Mouse (Mus musculus): Measurements from ENCODE around the gene Siglece. TPM values are rescaled to one million over a fixed set of nuclear protein-coding genes. Genes with fewer than 3 reads are reported as not detected.
A peak's percentile ranks its signal among the peaks of the same experiment; 100 is the strongest.
"Not testable (repeated sequence)": the region's sequence is repeated elsewhere in the genome, so short reads cannot be mapped to it uniquely, and the experiment has no call there.

Gene Siglece
- polyA plus RNA-seq, 1 experiment from 2014 or later, result 0.15 TPM

GRCm38 (mm10) chr7:43671064-43671808 is 11.3 kb upstream of the Siglece start:
- Histone ChIP-seq H3K27me3 (ENCODE audit: control insufficient read depth, insufficient read depth, low read length) (no peaks in the 10 kb centered on the region), H3K4me1 (ENCODE audit: control insufficient read depth, insufficient read depth, low read length) (0 out of 2 replicates have a peak, but pooled peaks cover 6% of the 10 kb centered on the region), H3K27ac (ENCODE audit: low read depth, low read length) (no peak overlapping the region), H3K4me3 (ENCODE audit: low read depth, low read length) (peak overlapping the region; percentile 55), H3K36me3 (ENCODE audit: control insufficient read depth, insufficient read depth, low read length) (peaks cover 13% of the 10 kb centered on the region; the same call in 1 of the 2 replicates), H3K9ac (replicated peaks; ENCODE audit: low read depth, low read length) (no peak overlapping the region), H3K4me2 (ENCODE audit: low read depth, low read length) (peak overlapping the region; percentile 60), H3K9me3 (ENCODE audit: control insufficient read depth, low read length) (no peaks in the 10 kb centered on the region)
- WGBS, result 70% methylated on average over 11 of the region's 11 CpGs
- ATAC-seq (ENCODE audit: low read depth), result peak; percentile 57

- no peaks in the 10 kb centered on the region for H3K27me3 ChIP-seq (ENCODE audit: control insufficient read depth, insufficient read depth, low read length)
- H3K4me2 ChIP-seq (ENCODE audit: low read depth, low read length), result no peak overlapping the region
- 18% methylated on average over 3 of the region's 3 CpGs for WGBS
- H3K4me1 ChIP-seq (ENCODE audit: control insufficient read depth, insufficient read depth, low read length), result 0 out of 2 replicates have a peak, but pooled peaks cover 6% of the 10 kb centered on the region
- no peaks in the 10 kb centered on the region for H3K9me3 ChIP-seq (ENCODE audit: control insufficient read depth, low read length)
- no peaks in the 10 kb centered on the region for H3K36me3 ChIP-seq (ENCODE audit: control insufficient read depth, insufficient read depth, low read length)
- H3K4me3 ChIP-seq (ENCODE audit: low read depth, low read length), result no peak overlapping the region
- H3K9ac ChIP-seq (replicated peaks; ENCODE audit: low read depth, low read length), result no peak overlapping the region
- ATAC-seq (ENCODE audit: low read depth), result no peak
- no peak overlapping the region for H3K27ac ChIP-seq (ENCODE audit: low read depth, low read length)
Measured at GRCm38 (mm10) chr7:43668582-43668981, 8.6 kb upstream of the Siglece start.

- not testable (repeated sequence) for H3K9me3 ChIP-seq (ENCODE audit: control insufficient read depth, low read length); H3K36me3 ChIP-seq (ENCODE audit: control insufficient read depth, insufficient read depth, low read length); H3K9ac ChIP-seq (replicated peaks; ENCODE audit: low read depth, low read length); H3K4me2 ChIP-seq (ENCODE audit: low read depth, low read length); H3K27me3 ChIP-seq (ENCODE audit: control insufficient read depth, insufficient read depth, low read length); H3K4me1 ChIP-seq (ENCODE audit: control insufficient read depth, insufficient read depth, low read length); ATAC-seq (ENCODE audit: low read depth); H3K27ac ChIP-seq (ENCODE audit: low read depth, low read length); H3K4me3 ChIP-seq (ENCODE audit: low read depth, low read length)
- WGBS, result 88% methylated on average over 4 of the region's 4 CpGs
Measured at GRCm38 (mm10) chr7:43667221-43667620, 7.3 kb upstream of the Siglece start.

GRCm38 (mm10) chr7:43662804-43663203 is 2.8 kb upstream of the Siglece start:
- ATAC-seq (ENCODE audit: low read depth), result no peak
- Histone ChIP-seq H3K9me3 (ENCODE audit: control insufficient read depth, low read length) (no peaks in the 10 kb centered on the region), H3K4me2 (ENCODE audit: low read depth, low read length) (no peak overlapping the region), H3K27ac (ENCODE audit: low read depth, low read length) (no peak overlapping the region), H3K27me3 (ENCODE audit: control insufficient read depth, insufficient read depth, low read length) (no peaks in the 10 kb centered on the region), H3K36me3 (ENCODE audit: control insufficient read depth, insufficient read depth, low read length) (no peaks in the 10 kb centered on the region), H3K9ac (replicated peaks; ENCODE audit: low read depth, low read length) (no peak overlapping the region), H3K4me1 (ENCODE audit: control insufficient read depth, insufficient read depth, low read length) (no peaks in the 10 kb centered on the region), H3K4me3 (ENCODE audit: low read depth, low read length) (no peak overlapping the region)
- 93% methylated on average over 1 of the region's 1 CpGs for WGBS

DNA sequence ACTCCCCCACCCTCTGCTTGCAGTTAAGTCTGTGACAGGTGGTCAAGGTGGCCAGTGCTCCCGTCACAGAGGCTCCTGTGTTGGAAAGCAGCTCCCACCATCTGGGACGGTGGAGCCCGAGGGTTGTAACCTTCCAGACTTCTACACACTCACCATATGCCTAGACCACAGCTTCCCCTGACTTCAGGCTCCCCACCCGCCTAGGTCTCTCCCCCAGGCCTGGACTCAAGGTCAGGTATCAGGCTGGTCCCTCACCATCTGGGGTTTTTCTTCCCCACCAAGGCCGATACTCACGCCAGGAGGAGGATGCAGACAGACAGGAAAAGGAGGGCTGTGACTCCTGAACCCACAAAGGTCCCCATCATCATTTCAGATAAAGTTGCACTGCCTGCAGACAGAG is 3.7 kb downstream of the Siglece start:
- ATAC-seq (ENCODE audit: low read depth), result no peak
- Histone ChIP-seq H3K4me2 (ENCODE audit: low read depth, low read length) (no peak overlapping the region), H3K27ac (ENCODE audit: low read depth, low read length) (no peak overlapping the region), H3K36me3 (ENCODE audit: control insufficient read depth, insufficient read depth, low read length) (no peaks in the 10 kb centered on the region), H3K4me1 (ENCODE audit: control insufficient read depth, insufficient read depth, low read length) (no peaks in the 10 kb centered on the region), H3K4me3 (ENCODE audit: low read depth, low read length) (no peak overlapping the region), H3K9me3 (ENCODE audit: control insufficient read depth, low read length) (no peaks in the 10 kb centered on the region), H3K27me3 (ENCODE audit: control insufficient read depth, insufficient read depth, low read length) (no peaks in the 10 kb centered on the region), H3K9ac (replicated peaks; ENCODE audit: low read depth, low read length) (no peak overlapping the region)
- WGBS, result 85% methylated on average over 6 of the region's 6 CpGs

- no peak overlapping the region for H3K27ac ChIP-seq (ENCODE audit: low read depth, low read length)
- H3K36me3 ChIP-seq (ENCODE audit: control insufficient read depth, insufficient read depth, low read length), result no peaks in the 10 kb centered on the region
- ATAC-seq (ENCODE audit: low read depth), result no peak
- H3K4me2 ChIP-seq (ENCODE audit: low read depth, low read length), result no peak overlapping the region
- 85% methylated on average over 3 of the region's 3 CpGs for WGBS
- H3K4me3 ChIP-seq (ENCODE audit: low read depth, low read length), result no peak overlapping the region
- H3K27me3 ChIP-seq (ENCODE audit: control insufficient read depth, insufficient read depth, low read length), result no peaks in the 10 kb centered on the region
- H3K9me3 ChIP-seq (ENCODE audit: control insufficient read depth, low read length), result no peaks in the 10 kb centered on the region
- H3K4me1 ChIP-seq (ENCODE audit: control insufficient read depth, insufficient read depth, low read length), result no peaks in the 10 kb centered on the region
- H3K9ac ChIP-seq (replicated peaks; ENCODE audit: low read depth, low read length), result no peak overlapping the region
Measured at GRCm38 (mm10) chr7:43654519-43654918, 5.4 kb downstream of the Siglece start.

DNA sequence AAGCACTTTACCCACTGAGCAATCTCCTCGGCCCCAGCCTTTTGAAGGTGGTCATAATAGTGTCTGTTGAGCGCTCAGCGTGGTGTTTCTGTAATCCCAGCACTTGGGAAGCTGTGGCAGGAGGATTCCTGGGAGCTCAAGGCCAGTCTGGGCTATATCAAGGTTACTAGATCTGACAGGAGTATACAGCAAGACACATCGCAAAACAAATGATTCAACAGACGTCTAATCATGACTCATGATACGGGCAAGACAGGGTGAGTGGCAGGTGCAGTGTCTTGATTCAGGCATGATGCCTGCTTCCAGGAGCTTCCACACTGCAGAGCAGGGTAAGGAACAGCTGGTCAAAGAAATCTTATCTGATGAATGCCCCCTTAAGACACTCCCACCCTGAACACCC is 7.3 kb downstream of the Siglece start:
- Histone ChIP-seq H3K27ac (ENCODE audit: low read depth, low read length) (no peak overlapping the region), H3K4me3 (ENCODE audit: low read depth, low read length) (no peak overlapping the region), H3K4me1 (ENCODE audit: control insufficient read depth, insufficient read depth, low read length) (no peaks in the 10 kb centered on the region), H3K36me3 (ENCODE audit: control insufficient read depth, insufficient read depth, low read length) (no peaks in the 10 kb centered on the region), H3K27me3 (ENCODE audit: control insufficient read depth, insufficient read depth, low read length) (no peaks in the 10 kb centered on the region), H3K9me3 (ENCODE audit: control insufficient read depth, low read length) (no peaks in the 10 kb centered on the region), H3K9ac (replicated peaks; ENCODE audit: low read depth, low read length) (no peak overlapping the region), H3K4me2 (ENCODE audit: low read depth, low read length) (no peak overlapping the region)
- no peak for ATAC-seq (ENCODE audit: low read depth)
- WGBS, result 90% methylated on average over 6 of the region's 6 CpGs

- Histone ChIP-seq H3K27me3 (ENCODE audit: control insufficient read depth, insufficient read depth, low read length) (no peaks in the 10 kb centered on the region), H3K36me3 (ENCODE audit: control insufficient read depth, insufficient read depth, low read length) (no peaks in the 10 kb centered on the region), H3K4me2 (ENCODE audit: low read depth, low read length) (no peak overlapping the region), H3K27ac (ENCODE audit: low read depth, low read length) (no peak overlapping the region), H3K9me3 (ENCODE audit: control insufficient read depth, low read length) (no peaks in the 10 kb centered on the region), H3K4me3 (ENCODE audit: low read depth, low read length) (no peak overlapping the region), H3K4me1 (ENCODE audit: control insufficient read depth, insufficient read depth, low read length) (no peaks in the 10 kb centered on the region), H3K9ac (replicated peaks; ENCODE audit: low read depth, low read length) (no peak overlapping the region)
- 85% methylated on average over 17 of the region's 17 CpGs for WGBS
- no peak for ATAC-seq (ENCODE audit: low read depth)
Measured at GRCm38 (mm10) chr7:43643046-43643652, 16.8 kb downstream of the Siglece start.

- Histone ChIP-seq H3K27me3 (ENCODE audit: control insufficient read depth, insufficient read depth, low read length) (no peaks in the 10 kb centered on the region), H3K4me3 (ENCODE audit: low read depth, low read length) (no peak overlapping the region), H3K4me2 (ENCODE audit: low read depth, low read length) (no peak overlapping the region), H3K27ac (ENCODE audit: low read depth, low read length) (no peak overlapping the region), H3K36me3 (ENCODE audit: control insufficient read depth, insufficient read depth, low read length) (no peaks in the 10 kb centered on the region), H3K4me1 (ENCODE audit: control insufficient read depth, insufficient read depth, low read length) (no peaks in the 10 kb centered on the region), H3K9ac (replicated peaks; ENCODE audit: low read depth, low read length) (no peak overlapping the region), H3K9me3 (ENCODE audit: control insufficient read depth, low read length) (no peaks in the 10 kb centered on the region)
- no peak for ATAC-seq (ENCODE audit: low read depth)
- 86% methylated on average over 5 of the region's 5 CpGs for WGBS
Measured at GRCm38 (mm10) chr7:43642587-43642986, 17.4 kb downstream of the Siglece start.

Data from neural tube, embryonic 14.5 days (tissue).